Mouse (Mus musculus): Measurements from ENCODE around the gene Wdr70.
"Not testable (repeated sequence)": the region's sequence is repeated elsewhere in the genome, so short reads cannot be mapped to it uniquely, and the experiment has no call there.

DNA sequence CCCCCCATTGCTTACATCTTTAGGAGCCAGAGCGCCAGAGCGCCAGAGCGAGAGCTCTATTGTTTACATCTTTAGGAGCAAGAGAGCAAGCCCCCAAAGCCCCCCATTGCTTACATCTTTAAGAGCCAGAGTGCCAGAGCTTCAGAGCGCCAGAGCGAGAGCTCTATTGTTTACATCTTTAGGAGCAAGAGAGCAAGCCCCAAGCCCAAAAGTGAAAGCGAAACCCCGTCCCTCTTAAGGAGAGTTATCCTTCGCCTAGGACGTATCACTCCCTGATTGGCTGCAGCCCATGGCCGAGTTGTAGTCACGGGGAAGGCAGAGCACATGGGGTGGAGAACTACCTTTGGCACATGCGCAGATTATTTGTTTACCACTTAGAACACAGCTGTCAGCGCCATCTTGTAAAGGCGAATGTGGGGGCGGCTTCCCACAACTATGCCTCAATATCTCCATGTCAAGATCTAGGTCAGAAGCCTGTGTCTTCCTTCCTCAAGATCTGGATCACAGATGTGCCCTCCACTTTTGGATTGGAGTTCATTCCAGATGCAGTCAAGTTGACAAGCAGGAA, 3.0 kb upstream of the Wdr70 start:
- not testable (repeated sequence) for TF ChIP-seq CTCF (IDR thresholded peaks at IDR 0.05; ENCODE audit: extremely low read depth, insufficient read length, insufficient replicate concordance, low read depth, low read length); POLR2A (IDR thresholded peaks at IDR 0.05; ENCODE audit: low read depth, low read length)
